Mouse (Mus musculus): ENCODE results near the gene Htr6.

Gene Htr6

GRCm38 (mm10) chr4:139075041-139075711, at the start of gene Htr6:
TSS of gene Htr6 (minus strand) at chr4:139075570.
- no peak for DNase-seq (ENCODE audit: low read depth, low spot score)
- Histone ChIP-seq H3K36me3 (ENCODE audit: control insufficient read depth, insufficient read depth, low read length, poor library complexity, severe bottlenecking) (no peaks in the 10 kb centered on the region), H3K27me3 (ENCODE audit: control insufficient read depth, insufficient read depth, low read length, poor library complexity, severe bottlenecking) (no peaks in the 10 kb centered on the region; the same call in 1 of the 2 replicates)

GRCm38 (mm10) chr4:139124940-139125339, 49.6 kb upstream of the Htr6 start:
- DNase-seq (ENCODE audit: low read depth, low spot score) = no peak
- Histone ChIP-seq H3K36me3 (ENCODE audit: control insufficient read depth, insufficient read depth, low read length, poor library complexity, severe bottlenecking) (no peaks in the 10 kb centered on the region), H3K27me3 (ENCODE audit: control insufficient read depth, insufficient read depth, low read length, poor library complexity, severe bottlenecking) (no peaks in the 10 kb centered on the region)

GRCm38 (mm10) chr4:139122557-139122956, 47.2 kb upstream of the Htr6 start:
- Histone ChIP-seq H3K36me3 (ENCODE audit: control insufficient read depth, insufficient read depth, low read length, poor library complexity, severe bottlenecking) (no peaks in the 10 kb centered on the region), H3K27me3 (ENCODE audit: control insufficient read depth, insufficient read depth, low read length, poor library complexity, severe bottlenecking) (no peaks in the 10 kb centered on the region)
- no peak for DNase-seq (ENCODE audit: low read depth, low spot score)

GRCm38 (mm10) chr4:139120998-139121397, 45.6 kb upstream of the Htr6 start:
- H3K36me3 ChIP-seq (ENCODE audit: control insufficient read depth, insufficient read depth, low read length, poor library complexity, severe bottlenecking) = no peaks in the 10 kb centered on the region
- DNase-seq (ENCODE audit: low read depth, low spot score) = no peak
- no peaks in the 10 kb centered on the region for H3K27me3 ChIP-seq (ENCODE audit: control insufficient read depth, insufficient read depth, low read length, poor library complexity, severe bottlenecking)

- no peak for DNase-seq (ENCODE audit: low read depth, low spot score)
- Histone ChIP-seq H3K36me3 (ENCODE audit: control insufficient read depth, insufficient read depth, low read length, poor library complexity, severe bottlenecking) (no peaks in the 10 kb centered on the region), H3K27me3 (ENCODE audit: control insufficient read depth, insufficient read depth, low read length, poor library complexity, severe bottlenecking) (no peaks in the 10 kb centered on the region)
These were observed 45.0 kb upstream of the Htr6 start for GRCm38 (mm10) chr4:139120281-139120814.

- Histone ChIP-seq H3K36me3 (ENCODE audit: control insufficient read depth, insufficient read depth, low read length, poor library complexity, severe bottlenecking) (no peaks in the 10 kb centered on the region), H3K27me3 (ENCODE audit: control insufficient read depth, insufficient read depth, low read length, poor library complexity, severe bottlenecking) (no peaks in the 10 kb centered on the region)
- DNase-seq (ENCODE audit: low read depth, low spot score) = no peak
These were observed 41.1 kb upstream of the Htr6 start for GRCm38 (mm10) chr4:139116356-139117063.

GRCm38 (mm10) chr4:139115721-139116120, 40.4 kb upstream of the Htr6 start:
- Histone ChIP-seq H3K36me3 (ENCODE audit: control insufficient read depth, insufficient read depth, low read length, poor library complexity, severe bottlenecking) (no peaks in the 10 kb centered on the region), H3K27me3 (ENCODE audit: control insufficient read depth, insufficient read depth, low read length, poor library complexity, severe bottlenecking) (no peaks in the 10 kb centered on the region)
- DNase-seq (ENCODE audit: low read depth, low spot score) = peak; percentile 43

- no peaks in the 10 kb centered on the region for H3K36me3 ChIP-seq (ENCODE audit: control insufficient read depth, insufficient read depth, low read length, poor library complexity, severe bottlenecking)
- DNase-seq (ENCODE audit: low read depth, low spot score) = no peak
- H3K27me3 ChIP-seq (ENCODE audit: control insufficient read depth, insufficient read depth, low read length, poor library complexity, severe bottlenecking) = no peaks in the 10 kb centered on the region
These were observed 37.1 kb upstream of the Htr6 start for GRCm38 (mm10) chr4:139112482-139112881.

GRCm38 (mm10) chr4:139111421-139111820, 36.1 kb upstream of the Htr6 start:
- Histone ChIP-seq H3K27me3 (ENCODE audit: control insufficient read depth, insufficient read depth, low read length, poor library complexity, severe bottlenecking) (no peaks in the 10 kb centered on the region), H3K36me3 (ENCODE audit: control insufficient read depth, insufficient read depth, low read length, poor library complexity, severe bottlenecking) (no peaks in the 10 kb centered on the region)
- DNase-seq (ENCODE audit: low read depth, low spot score) = no peak

GRCm38 (mm10) chr4:139110858-139111257, 35.5 kb upstream of the Htr6 start:
- no peaks in the 10 kb centered on the region for H3K27me3 ChIP-seq (ENCODE audit: control insufficient read depth, insufficient read depth, low read length, poor library complexity, severe bottlenecking)

GRCm38 (mm10) chr4:139105453-139105852, 30.1 kb upstream of the Htr6 start:
- Histone ChIP-seq H3K36me3 (ENCODE audit: control insufficient read depth, insufficient read depth, low read length, poor library complexity, severe bottlenecking) (peaks cover 2% of the 10 kb centered on the region; the same call in 1 of the 2 replicates), H3K27me3 (ENCODE audit: control insufficient read depth, insufficient read depth, low read length, poor library complexity, severe bottlenecking) (no peaks in the 10 kb centered on the region)
- no peak for DNase-seq (ENCODE audit: low read depth, low spot score)

More at GRCm38 (mm10) chr4:139110858-139111257, 35.5 kb upstream of the Htr6 start:
- DNase-seq (ENCODE audit: low read depth, low spot score) = no peak
- H3K36me3 ChIP-seq (ENCODE audit: control insufficient read depth, insufficient read depth, low read length, poor library complexity, severe bottlenecking) = no peaks in the 10 kb centered on the region

GRCm38 (mm10) chr4:139101546-139101945, 26.2 kb upstream of the Htr6 start:
- Histone ChIP-seq H3K27me3 (ENCODE audit: control insufficient read depth, insufficient read depth, low read length, poor library complexity, severe bottlenecking) (no peaks in the 10 kb centered on the region), H3K36me3 (ENCODE audit: control insufficient read depth, insufficient read depth, low read length, poor library complexity, severe bottlenecking) (peaks cover 2% of the 10 kb centered on the region; the same call in 1 of the 2 replicates)
- DNase-seq (ENCODE audit: low read depth, low spot score) = no peak

GRCm38 (mm10) chr4:139100326-139100725, 25.0 kb upstream of the Htr6 start:
- Histone ChIP-seq H3K36me3 (ENCODE audit: control insufficient read depth, insufficient read depth, low read length, poor library complexity, severe bottlenecking) (peaks cover 2% of the 10 kb centered on the region; the same call in 1 of the 2 replicates), H3K27me3 (ENCODE audit: control insufficient read depth, insufficient read depth, low read length, poor library complexity, severe bottlenecking) (no peaks in the 10 kb centered on the region)
- no peak for DNase-seq (ENCODE audit: low read depth, low spot score)

GRCm38 (mm10) chr4:139096201-139096600, 20.8 kb upstream of the Htr6 start:
- no peaks in the 10 kb centered on the region for H3K36me3 ChIP-seq (ENCODE audit: control insufficient read depth, insufficient read depth, low read length, poor library complexity, severe bottlenecking)
- DNase-seq (ENCODE audit: low read depth, low spot score) = no peak
- no peaks in the 10 kb centered on the region; the same call in 1 of the 2 replicates for H3K27me3 ChIP-seq (ENCODE audit: control insufficient read depth, insufficient read depth, low read length, poor library complexity, severe bottlenecking)

GRCm38 (mm10) chr4:139095406-139095805, 20.0 kb upstream of the Htr6 start:
- Histone ChIP-seq H3K36me3 (ENCODE audit: control insufficient read depth, insufficient read depth, low read length, poor library complexity, severe bottlenecking) (no peaks in the 10 kb centered on the region), H3K27me3 (ENCODE audit: control insufficient read depth, insufficient read depth, low read length, poor library complexity, severe bottlenecking) (no peaks in the 10 kb centered on the region; the same call in 1 of the 2 replicates)
- no peak for DNase-seq (ENCODE audit: low read depth, low spot score)
